15 mouse cellular contexts compared by ENCODE assay signal in genomic region chr1:61629857-61630256, GRCm38 (mm10).
"Had no signal": no experiment of that assay in that cellular context is flagged by ENCODE, and none has a peak within 500 bp of the region (broad histone marks: within the 10 kb centered on the region; RNA-seq: fewer than 3 reads in every experiment).

No protein-coding gene starts in this region.

- H3K4me1 ChIP-seq: intestine, embryonic 15.5 days; kidney, embryonic 15.5 days; limb, embryonic 10.5 days; neural tube, embryonic 13.5 days; stomach, embryonic 15.5 days had no signal

- DNase-seq: kidney, adult 2 months; kidney, postnatal 14 days; lung, postnatal 14 days; midbrain, embryonic 14.5 days; retina, postnatal 1 day; right cerebral cortex, postnatal 14 days; thymus, adult 2 months; thymus, postnatal 25 days had no signal

- H3K36me3 ChIP-seq: intestine, embryonic 15.5 days; kidney, embryonic 15.5 days; limb, embryonic 10.5 days; neural tube, embryonic 13.5 days; stomach, embryonic 15.5 days had no signal

- H3K27me3 ChIP-seq: intestine, embryonic 15.5 days; kidney, embryonic 15.5 days; neural tube, embryonic 13.5 days; stomach, embryonic 15.5 days had no signal

- H3K9ac ChIP-seq: intestine, embryonic 15.5 days; kidney, embryonic 15.5 days; neural tube, embryonic 13.5 days; stomach, embryonic 15.5 days had no signal

- H3K4me3 ChIP-seq: intestine, embryonic 15.5 days; kidney, embryonic 15.5 days; left cerebral cortex, adult 2 months; limb, embryonic 10.5 days; neural tube, embryonic 13.5 days; stomach, embryonic 15.5 days had no signal

- H3K9me3 ChIP-seq: intestine, embryonic 15.5 days; kidney, embryonic 15.5 days; limb, embryonic 10.5 days; neural tube, embryonic 13.5 days; stomach, embryonic 15.5 days had no signal

- H3K27ac ChIP-seq: hindbrain, postnatal 0 days; intestine, embryonic 15.5 days; kidney, embryonic 15.5 days; left cerebral cortex, adult 2 months; limb, embryonic 10.5 days; neural tube, embryonic 13.5 days; stomach, embryonic 15.5 days had no signal

- H3K4me2 ChIP-seq: intestine, embryonic 15.5 days; kidney, embryonic 15.5 days; neural tube, embryonic 13.5 days; stomach, embryonic 15.5 days had no signal

- ATAC-seq: hindbrain, postnatal 0 days; intestine, embryonic 15.5 days had no signal
